Mouse (Mus musculus) lung, embryonic 16.5 days (tissue): Measurements from ENCODE around the gene Bcan. TPM values are rescaled to one million over a fixed set of nuclear protein-coding genes. Genes with fewer than 3 reads are reported as not detected.

Source experiments
- ATAC-seq: fragments of 200-750 bp; cut with Nextera tagmentation; 2 replicates; pipeline ENCODE4 v1.8.0; 2017; ENCODE audit warnings: low read depth, mild to moderate bottlenecking, moderate library complexity
- H3K27ac ChIP-seq: fragments of 300-500 bp; sonication (generic); 2 replicates; pipeline ENCODE4 v1.5.1; 2014; ENCODE audit warnings: mild to moderate bottlenecking, control low read depth, low read length
- H3K27me3 ChIP-seq: fragments of 300-500 bp; sonication (generic); 2 replicates; pipeline ENCODE4 v1.6.1; 2014; ENCODE audit warnings: low read depth, low read length, mixed read lengths; ENCODE audit not compliant: control insufficient read depth, insufficient read depth
- H3K36me3 ChIP-seq: fragments of 300-500 bp; sonication (generic); 2 replicates; pipeline ENCODE4 v1.6.1; 2014; ENCODE audit warnings: low read length; ENCODE audit not compliant: control insufficient read depth, insufficient read depth
- H3K4me1 ChIP-seq: fragments of 300-500 bp; sonication (generic); replicated peaks from 2 replicates; pipeline ENCODE4 v1.6.1; 2014; ENCODE audit warnings: low read length, mixed read lengths; ENCODE audit not compliant: control insufficient read depth, insufficient read depth
- H3K4me2 ChIP-seq: fragments of 300-500 bp; sonication (generic); 2 replicates; pipeline ENCODE4 v1.6.1; 2014; ENCODE audit warnings: low read depth, low read length, control low read depth
- H3K4me3 ChIP-seq: fragments of 300-500 bp; sonication (generic); 2 replicates; pipeline ENCODE4 v1.5.1; 2014; ENCODE audit warnings: mild to moderate bottlenecking, low read length, control low read depth
- H3K9ac ChIP-seq: fragments of 300-500 bp; sonication (generic); 2 replicates; pipeline ENCODE4 v1.6.1; 2014; ENCODE audit warnings: low read length, control low read depth
- H3K9me3 ChIP-seq: fragments of 300-500 bp; sonication (generic); 2 replicates; pipeline ENCODE4 v1.6.1; 2016; ENCODE audit warnings: low read length; ENCODE audit not compliant: control insufficient read depth
- WGBS: fragments of 180-500 bp; shearing (Covaris S2); extraction: QIAGEN DNeasy Blood & Tissue Kit; methylation state at CpG from one replicate; pipeline ENCODE4 v1.1.7; 2014; 5-methylcytosine and 5-hydroxymethylcytosine counted together
- polyA plus RNA-seq: library from polyadenylated mRNA; unstranded; fragments of >200 nt; fragmentation: Nextera tagmentation; extraction: Ambion mirVana; gene quantifications from 2 replicates; pipeline ENCODE4 v1.2.1, GENCODE M21; 2015

The Bcan gene
- polyA plus RNA-seq, 1 experiment from 2014 or later = 0.44 TPM

DNA sequence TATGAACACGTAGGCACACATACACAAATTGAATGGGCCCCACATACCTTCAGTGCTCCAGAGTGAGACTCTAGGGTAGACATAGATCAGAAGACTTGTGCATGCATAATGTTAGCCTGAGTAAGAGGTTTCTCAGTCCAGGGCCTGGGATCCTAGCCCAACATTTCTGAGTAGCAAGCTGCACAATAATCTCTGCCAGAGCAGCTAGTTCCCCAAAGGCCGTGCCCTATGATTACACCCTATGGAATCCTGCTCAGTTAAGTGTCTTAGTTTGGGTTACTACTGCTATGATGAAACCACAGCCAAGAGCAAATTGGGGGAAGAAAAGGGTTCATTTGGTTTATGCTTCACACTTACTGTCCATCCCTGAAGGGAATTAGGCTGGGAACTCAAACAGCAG lies 57.6 kb downstream of the Bcan start:
- H3K36me3 ChIP-seq = peaks cover 48% of the 10 kb centered on the region
- no peak overlapping the region for H3K9ac ChIP-seq
- no peaks in the 10 kb centered on the region for H3K9me3 ChIP-seq
- H3K27ac ChIP-seq = no peak overlapping the region
- 90% methylated on average over 2 of the region's 2 CpGs for WGBS
- no peak overlapping the region for H3K4me2 ChIP-seq
- peaks cover 6% of the 10 kb centered on the region for H3K27me3 ChIP-seq
- peaks cover 7% of the 10 kb centered on the region for H3K4me1 ChIP-seq
- ATAC-seq = no peak
- H3K4me3 ChIP-seq = no peak overlapping the region

- Histone ChIP-seq H3K4me3 (no peak overlapping the region), H3K9me3 (no peaks in the 10 kb centered on the region), H3K4me1 (no peaks in the 10 kb centered on the region), H3K9ac (no peak overlapping the region), H3K27ac (no peak overlapping the region), H3K27me3 (no peaks in the 10 kb centered on the region), H3K4me2 (no peak overlapping the region), H3K36me3 (peaks cover 51% of the 10 kb centered on the region)
- 61% methylated on average over 5 of the region's 5 CpGs for WGBS
- ATAC-seq = no peak
These were observed 59.4 kb downstream of the Bcan start for GRCm38 (mm10) chr3:87940611-87941010.

Other genes with a start within 250 kb of the Bcan start
- gene Ntrk1, start 205.1 kb downstream of the Bcan start, polyA plus RNA-seq = 1.5 and 1.6 TPM in 2 replicates
- 0.04 and 0.23 TPM in 2 replicates for gene Insrr, start 203.3 kb downstream of the Bcan start, polyA plus RNA-seq
- gene Pear1, start 175.9 kb downstream of the Bcan start, polyA plus RNA-seq = 32.4 and 34.5 TPM in 2 replicates
- 0.36 and 2.0 TPM in 2 replicates for gene Sh2d2a, start 153.5 kb downstream of the Bcan start, polyA plus RNA-seq
- 8.3 and 11.7 TPM in 2 replicates for gene Prcc, start 114.6 kb downstream of the Bcan start, polyA plus RNA-seq
- gene Hdgf, start 93.9 kb downstream of the Bcan start, polyA plus RNA-seq = 81.3 and 86.3 TPM in 2 replicates
- 77.5 and 79.3 TPM in 2 replicates for gene Mrpl24, start 80.7 kb downstream of the Bcan start, polyA plus RNA-seq
- gene Isg20l2, start 69.9 kb downstream of the Bcan start, polyA plus RNA-seq = 50.3 and 54.8 TPM in 2 replicates
- 20.2 and 20.6 TPM in 2 replicates for gene Rrnad1, start 69.5 kb downstream of the Bcan start, polyA plus RNA-seq
- gene Crabp2, start 51.6 kb downstream of the Bcan start, polyA plus RNA-seq = 4.7 and 4.9 TPM in 2 replicates
- 15.5 and 15.6 TPM in 2 replicates for gene Nes, start 29.2 kb downstream of the Bcan start, polyA plus RNA-seq
- gene Hapln2, start 27.4 kb upstream of the Bcan start, polyA plus RNA-seq = 0.10 and 0.28 TPM in 2 replicates
- 22.4 and 25.6 TPM in 2 replicates for gene Gpatch4, start 42.9 kb upstream of the Bcan start, polyA plus RNA-seq
- gene Naxe, start 58.3 kb upstream of the Bcan start, polyA plus RNA-seq = 203 and 211 TPM in 2 replicates
- not detected in 2 replicates for gene Ttc24, start 78.1 kb upstream of the Bcan start, polyA plus RNA-seq
- gene Iqgap3, start 81.7 kb upstream of the Bcan start, polyA plus RNA-seq = 23.4 and 26.9 TPM in 2 replicates
- 19.9 and 22.9 TPM in 2 replicates for gene Mef2d, start 142.1 kb upstream of the Bcan start, polyA plus RNA-seq